Mouse (Mus musculus): ENCODE measurements around the gene Casp7. TPM values are rescaled to one million over a fixed set of nuclear protein-coding genes. Genes with fewer than 3 reads are reported as not detected.

The Casp7 gene
- 1 to 10 TPM in 1 of 2 experiments, under 1 TPM in 1; 0.12 to 1.3 TPM for polyA plus RNA-seq (2012; fragmentation: generic; extraction: Trizol)

DNA sequence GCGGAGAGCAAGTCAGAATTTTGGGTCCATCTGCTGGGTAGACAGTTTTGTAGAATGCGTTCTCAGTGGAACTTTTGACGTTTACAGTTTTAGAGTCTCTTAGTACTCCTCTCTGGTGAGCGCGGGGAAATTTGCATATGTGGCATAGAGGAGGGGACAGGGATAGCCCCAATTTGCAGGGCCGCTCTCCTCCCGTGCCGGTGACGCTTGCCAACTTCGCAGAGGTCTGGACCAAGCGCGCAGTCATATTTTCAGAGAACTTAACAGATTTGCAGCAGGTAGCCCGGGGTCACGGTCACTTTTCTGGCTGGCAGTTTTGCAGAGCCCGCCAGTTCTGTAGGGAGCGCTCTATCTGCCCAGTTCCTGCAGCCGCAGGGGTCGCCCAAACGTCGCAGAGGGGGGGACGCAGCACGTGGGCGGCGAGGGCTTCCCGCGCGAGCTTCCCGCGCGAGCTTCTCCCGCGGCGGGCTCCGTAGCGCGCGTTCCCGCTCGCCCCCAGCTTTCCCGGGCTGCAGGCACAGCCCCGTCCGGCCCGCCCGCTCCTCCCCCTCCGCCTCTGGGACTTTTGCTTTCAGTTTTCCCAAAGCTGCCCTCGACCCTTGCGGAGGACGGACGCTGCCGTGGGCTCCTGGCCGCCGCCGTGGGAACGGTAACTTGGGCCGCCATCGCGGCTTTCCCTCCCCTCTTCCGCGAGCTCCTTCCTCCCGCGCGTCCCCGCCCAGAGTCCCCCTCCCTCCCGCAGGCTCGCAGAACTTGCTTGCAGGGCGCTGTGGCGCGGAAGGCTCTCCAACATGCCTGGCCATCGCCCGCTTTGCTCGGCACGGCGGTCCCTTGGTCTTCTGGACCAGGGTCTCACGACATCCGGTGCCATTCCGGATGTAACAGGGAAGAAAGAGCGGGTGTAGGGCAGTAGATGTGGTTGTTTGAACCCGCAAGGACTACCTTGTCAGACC lies at the start of gene Casp7:
Casp7 (plus strand) TSS at position 461 of the 953 bp plus-strand sequence.

DNA sequence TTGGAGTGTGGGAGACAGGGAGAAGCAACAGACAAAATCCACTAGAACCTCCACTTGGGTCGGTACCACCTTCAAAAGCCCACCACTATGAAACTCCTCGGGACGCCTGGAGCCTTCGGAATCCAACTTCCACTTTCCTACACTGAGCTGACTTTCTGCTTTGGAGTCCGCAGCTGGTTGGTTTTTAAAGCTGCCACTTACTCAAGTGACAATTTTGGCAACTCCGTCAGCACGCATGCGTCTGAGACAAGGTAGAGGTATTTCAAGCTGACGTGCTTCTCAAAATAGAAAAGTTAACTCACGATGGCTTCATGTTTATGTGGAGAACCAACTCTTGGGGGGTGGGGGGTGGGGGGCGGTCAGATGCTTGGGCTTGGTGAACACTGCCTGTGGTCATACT lies 7.0 kb upstream of the Casp7 start, which contains the start of gene Nrap:
Nrap (minus strand) TSS at position 159 of the 400 bp plus-strand sequence.

DNA sequence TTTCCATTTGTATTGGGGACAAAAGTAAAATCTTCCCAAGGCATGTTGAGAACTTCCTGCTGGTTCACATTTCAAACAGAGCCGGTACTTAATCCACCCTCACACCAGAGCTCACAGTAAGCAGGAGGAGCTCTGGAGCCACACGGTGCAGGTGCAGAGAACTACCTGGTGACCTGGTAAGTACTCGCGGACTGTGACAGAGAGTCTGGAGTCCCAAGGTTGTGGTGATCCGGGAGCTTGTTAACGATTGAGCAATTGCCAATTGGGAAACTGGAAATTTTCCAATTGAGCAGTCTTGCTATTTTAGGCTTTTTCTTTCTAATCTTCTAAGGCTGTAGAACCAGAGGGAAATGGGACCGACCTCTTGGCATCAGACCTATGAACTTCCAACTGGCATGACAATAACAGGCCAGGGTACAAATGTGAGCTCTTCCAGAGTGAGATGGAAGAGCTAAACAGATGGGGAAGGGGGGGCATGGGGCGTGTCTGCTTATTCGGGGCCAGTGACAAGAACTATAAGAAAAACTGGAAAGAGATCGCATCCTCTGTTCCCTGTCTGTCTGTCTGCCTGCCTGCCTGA lies 64.7 kb downstream of the Casp7 start, which contains the start of gene Plekhs1:
Plekhs1 (plus strand) TSS at position 119 of the 580 bp plus-strand sequence.

Other genes with a start within 250 kb of the Casp7 start
- not detected for gene Habp2, start 110.0 kb upstream of the Casp7 start, polyA plus RNA-seq (2012; fragmentation: generic; extraction: Trizol)
- gene Nrap, start 7.1 kb upstream of the Casp7 start, polyA plus RNA-seq (2012; fragmentation: generic; extraction: Trizol), result not detected
- under 1 TPM in 1 of 2 experiments, not detected in 1; 0.02 TPM for gene Plekhs1, start 64.5 kb downstream of the Casp7 start, polyA plus RNA-seq (2012; fragmentation: generic; extraction: Trizol)
- 1 to 10 TPM in 1 of 2 experiments, under 1 TPM in 1; 0.39 to 5.4 TPM for gene Dclre1a, start 151.1 kb downstream of the Casp7 start, polyA plus RNA-seq (2012; fragmentation: generic; extraction: Trizol)
- gene Nhlrc2, start 151.1 kb downstream of the Casp7 start, polyA plus RNA-seq (2012; fragmentation: generic; extraction: Trizol), result 1 to 10 TPM; 2.1 to 5.2 TPM

Measured in C3H10T1/2 (cell line).